Mouse (Mus musculus): Measurements from ENCODE around the gene Pofut2. TPM values are rescaled to one million over a fixed set of nuclear protein-coding genes. Genes with fewer than 3 reads are reported as not detected.

Pofut2 gene
- polyA plus RNA-seq, 1 experiment from 2014 or later: 66.8 TPM

DNA sequence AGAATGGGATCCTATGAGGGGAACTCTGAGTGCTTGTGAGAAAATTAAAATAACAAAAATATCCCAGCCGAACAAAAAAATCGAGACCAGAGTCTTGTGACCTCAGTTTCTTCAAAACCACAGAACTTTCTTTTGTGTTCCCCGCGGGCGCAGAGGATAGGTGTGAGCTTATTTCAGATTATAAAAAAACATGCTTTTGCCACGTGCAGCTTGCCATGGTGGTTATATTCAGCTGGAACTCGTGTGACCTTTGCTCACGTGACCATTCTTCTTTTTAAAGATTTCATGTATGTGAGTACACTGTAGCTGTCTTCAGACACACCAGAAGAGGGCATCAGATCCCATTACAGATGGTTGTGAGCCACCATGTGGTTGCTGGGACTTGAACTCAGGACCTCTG lies 30.5 kb downstream of the Pofut2 start:
- Histone ChIP-seq H3K4me1 (replicated peaks; ENCODE audit: control insufficient read depth, insufficient read depth, low read length) (no peaks in the 10 kb centered on the region), H3K27me3 (replicated peaks; ENCODE audit: control insufficient read depth, insufficient read depth, low read length) (no peaks in the 10 kb centered on the region), H3K4me2 (no peak overlapping the region), H3K27ac (ENCODE audit: low read depth, low read length) (no peak overlapping the region), H3K4me3 (ENCODE audit: low read depth, low read length) (no peak overlapping the region), H3K9me3 (ENCODE audit: control insufficient read depth, low read length) (no peaks in the 10 kb centered on the region), H3K36me3 (ENCODE audit: control insufficient read depth, insufficient read depth, low read length) (no peaks in the 10 kb centered on the region), H3K9ac (ENCODE audit: low read depth, low read length) (no peak overlapping the region)
- WGBS: 84% methylated on average over 8 of the region's 8 CpGs
- ATAC-seq (replicated peaks; ENCODE audit: low FRiP score) (no peak), DNase-seq (ENCODE audit: low spot score) (no peak)

GRCm38 (mm10) chr10:77290624-77291366 lies 31.8 kb downstream of the Pofut2 start:
- H3K9me3 ChIP-seq (ENCODE audit: control insufficient read depth, low read length): no peaks in the 10 kb centered on the region
- H3K27ac ChIP-seq (ENCODE audit: low read depth, low read length): no peak overlapping the region
- H3K4me2 ChIP-seq: no peak overlapping the region
- H3K9ac ChIP-seq (ENCODE audit: low read depth, low read length): no peak overlapping the region
- H3K27me3 ChIP-seq (replicated peaks; ENCODE audit: control insufficient read depth, insufficient read depth, low read length): no peaks in the 10 kb centered on the region
- no peak for ATAC-seq (replicated peaks; ENCODE audit: low FRiP score)
- DNase-seq (ENCODE audit: low spot score): no peak
- 74% methylated on average over 17 of the region's 17 CpGs for WGBS
- H3K36me3 ChIP-seq (ENCODE audit: control insufficient read depth, insufficient read depth, low read length): no peaks in the 10 kb centered on the region
- H3K4me1 ChIP-seq (replicated peaks; ENCODE audit: control insufficient read depth, insufficient read depth, low read length): peaks cover 3% of the 10 kb centered on the region; the same call in 1 of the 2 replicates
- no peak overlapping the region for H3K4me3 ChIP-seq (ENCODE audit: low read depth, low read length)

DNA sequence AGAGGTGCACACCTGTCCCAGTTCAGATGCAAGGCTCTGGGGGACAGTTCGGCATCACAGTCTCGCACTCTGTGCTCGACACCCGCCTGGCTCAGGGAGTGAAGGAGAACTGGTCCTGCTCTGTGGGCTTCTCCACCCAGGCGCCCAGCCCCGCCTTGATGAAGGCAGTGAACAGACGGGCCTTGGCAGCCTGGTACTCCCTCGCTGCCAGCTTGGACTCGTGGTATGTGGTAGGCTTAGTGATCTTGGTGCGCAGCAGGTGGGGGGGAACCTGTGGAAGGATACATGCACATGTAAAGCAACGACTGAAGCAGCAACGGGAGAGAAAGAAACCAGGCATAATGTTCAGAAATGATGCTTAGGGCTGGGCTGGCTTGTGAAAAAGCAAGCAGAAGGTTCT lies 35.7 kb downstream of the Pofut2 start:
- Histone ChIP-seq H3K4me2 (no peak overlapping the region), H3K27me3 (replicated peaks; ENCODE audit: control insufficient read depth, insufficient read depth, low read length) (no peaks in the 10 kb centered on the region), H3K36me3 (ENCODE audit: control insufficient read depth, insufficient read depth, low read length) (no peaks in the 10 kb centered on the region), H3K4me3 (ENCODE audit: low read depth, low read length) (no peak overlapping the region), H3K9me3 (ENCODE audit: control insufficient read depth, low read length) (no peaks in the 10 kb centered on the region), H3K4me1 (replicated peaks; ENCODE audit: control insufficient read depth, insufficient read depth, low read length) (peaks cover 25% of the 10 kb centered on the region), H3K9ac (ENCODE audit: low read depth, low read length) (no peak overlapping the region), H3K27ac (ENCODE audit: low read depth, low read length) (no peak overlapping the region)
- no peak for DNase-seq (ENCODE audit: low spot score)
- no peak for ATAC-seq (replicated peaks; ENCODE audit: low FRiP score)
- 85% methylated on average over 12 of the region's 12 CpGs for WGBS

GRCm38 (mm10) chr10:77298621-77299020 lies 39.6 kb downstream of the Pofut2 start:
- H3K27me3 ChIP-seq (replicated peaks; ENCODE audit: control insufficient read depth, insufficient read depth, low read length): no peaks in the 10 kb centered on the region
- H3K27ac ChIP-seq (ENCODE audit: low read depth, low read length): peak overlapping the region; percentile 57; the same call in 1 of the 2 replicates
- WGBS: 47% methylated on average over 8 of the region's 8 CpGs
- H3K9ac ChIP-seq (ENCODE audit: low read depth, low read length): 0 out of 2 replicates have a peak overlapping the region, but pooled peaks have one; percentile 8
- H3K36me3 ChIP-seq (ENCODE audit: control insufficient read depth, insufficient read depth, low read length): no peaks in the 10 kb centered on the region
- DNase-seq (ENCODE audit: low spot score) (no peak), ATAC-seq (replicated peaks; ENCODE audit: low FRiP score) (peak; percentile 62)
- H3K4me1 ChIP-seq (replicated peaks; ENCODE audit: control insufficient read depth, insufficient read depth, low read length): peaks cover 38% of the 10 kb centered on the region
- no peaks in the 10 kb centered on the region for H3K9me3 ChIP-seq (ENCODE audit: control insufficient read depth, low read length)
- no peak overlapping the region for H3K4me3 ChIP-seq (ENCODE audit: low read depth, low read length)
- 0 out of 2 replicates have a peak overlapping the region, but pooled peaks have one; percentile 9 for H3K4me2 ChIP-seq

GRCm38 (mm10) chr10:77299194-77299593 lies 40.2 kb downstream of the Pofut2 start:
- no peak overlapping the region for H3K9ac ChIP-seq (ENCODE audit: low read depth, low read length)
- no peak overlapping the region for H3K27ac ChIP-seq (ENCODE audit: low read depth, low read length)
- ATAC-seq (replicated peaks; ENCODE audit: low FRiP score) (peak; percentile 33; the same call in 1 of the 2 replicates), DNase-seq (ENCODE audit: low spot score) (no peak)
- H3K4me1 ChIP-seq (replicated peaks; ENCODE audit: control insufficient read depth, insufficient read depth, low read length): peaks cover 38% of the 10 kb centered on the region
- H3K4me2 ChIP-seq: no peak overlapping the region
- H3K27me3 ChIP-seq (replicated peaks; ENCODE audit: control insufficient read depth, insufficient read depth, low read length): no peaks in the 10 kb centered on the region
- no peaks in the 10 kb centered on the region for H3K36me3 ChIP-seq (ENCODE audit: control insufficient read depth, insufficient read depth, low read length)
- WGBS: 77% methylated on average over 2 of the region's 2 CpGs
- H3K9me3 ChIP-seq (ENCODE audit: control insufficient read depth, low read length): no peaks in the 10 kb centered on the region
- no peak overlapping the region for H3K4me3 ChIP-seq (ENCODE audit: low read depth, low read length)

DNA sequence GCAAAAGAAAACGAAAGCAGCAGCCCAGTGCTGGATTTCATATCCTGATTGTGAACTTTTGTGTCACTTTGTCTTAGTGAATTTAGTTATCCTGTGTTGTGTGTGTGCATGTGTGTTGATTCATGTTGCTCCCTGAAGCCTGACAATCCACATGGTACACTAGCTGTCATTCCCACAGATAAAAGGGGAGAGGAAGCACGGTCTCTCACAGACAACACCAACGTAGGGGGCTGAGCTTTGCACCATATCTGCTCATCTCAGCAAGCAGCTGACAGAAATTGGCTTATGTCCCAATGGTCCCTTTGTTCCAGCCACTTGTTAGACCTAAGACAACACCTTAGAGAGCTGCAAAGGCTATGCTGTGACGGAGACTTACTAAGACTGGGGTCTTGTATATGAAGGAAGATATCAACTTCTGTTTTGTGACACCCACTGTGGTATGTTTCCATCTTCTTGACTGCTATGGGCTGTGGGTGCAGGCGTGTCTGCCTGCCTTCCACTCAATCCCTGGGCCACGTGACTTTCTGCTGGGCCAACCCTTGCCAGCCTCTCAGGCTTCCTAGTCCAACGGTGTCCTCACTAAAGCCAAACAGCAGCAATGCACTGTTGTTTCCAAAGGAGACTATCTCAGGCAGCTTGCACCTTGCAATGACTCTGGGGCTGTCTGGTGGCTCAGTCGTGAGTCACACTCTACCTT lies 41.4 kb downstream of the Pofut2 start:
- no peak overlapping the region for H3K4me3 ChIP-seq (ENCODE audit: low read depth, low read length)
- H3K4me2 ChIP-seq: peak overlapping the region; percentile 22
- ATAC-seq (replicated peaks; ENCODE audit: low FRiP score) (peak; percentile 30; the same call in 1 of the 2 replicates), DNase-seq (ENCODE audit: low spot score) (no peak)
- 73% methylated on average over 8 of the region's 8 CpGs for WGBS
- no peaks in the 10 kb centered on the region for H3K27me3 ChIP-seq (replicated peaks; ENCODE audit: control insufficient read depth, insufficient read depth, low read length)
- H3K27ac ChIP-seq (ENCODE audit: low read depth, low read length): peak overlapping the region; percentile 43; the same call in 1 of the 2 replicates
- H3K4me1 ChIP-seq (replicated peaks; ENCODE audit: control insufficient read depth, insufficient read depth, low read length): peaks cover 38% of the 10 kb centered on the region
- no peaks in the 10 kb centered on the region for H3K9me3 ChIP-seq (ENCODE audit: control insufficient read depth, low read length)
- H3K9ac ChIP-seq (ENCODE audit: low read depth, low read length): peak overlapping the region; percentile 30; the same call in 1 of the 2 replicates
- no peaks in the 10 kb centered on the region for H3K36me3 ChIP-seq (ENCODE audit: control insufficient read depth, insufficient read depth, low read length)

GRCm38 (mm10) chr10:77300934-77301297 lies 41.9 kb downstream of the Pofut2 start:
- ATAC-seq (replicated peaks; ENCODE audit: low FRiP score) (peak; percentile 91), DNase-seq (ENCODE audit: low spot score) (no peak)
- Histone ChIP-seq H3K27ac (ENCODE audit: low read depth, low read length) (peak overlapping the region; percentile 43; the same call in 1 of the 2 replicates), H3K4me2 (peak overlapping the region; percentile 22; the same call in 1 of the 2 replicates), H3K36me3 (ENCODE audit: control insufficient read depth, insufficient read depth, low read length) (no peaks in the 10 kb centered on the region), H3K9me3 (ENCODE audit: control insufficient read depth, low read length) (no peaks in the 10 kb centered on the region), H3K4me3 (ENCODE audit: low read depth, low read length) (no peak overlapping the region), H3K27me3 (replicated peaks; ENCODE audit: control insufficient read depth, insufficient read depth, low read length) (no peaks in the 10 kb centered on the region), H3K9ac (ENCODE audit: low read depth, low read length) (no peak overlapping the region), H3K4me1 (replicated peaks; ENCODE audit: control insufficient read depth, insufficient read depth, low read length) (peaks cover 34% of the 10 kb centered on the region)
- WGBS: 60% methylated on average over 4 of the region's 4 CpGs

DNA sequence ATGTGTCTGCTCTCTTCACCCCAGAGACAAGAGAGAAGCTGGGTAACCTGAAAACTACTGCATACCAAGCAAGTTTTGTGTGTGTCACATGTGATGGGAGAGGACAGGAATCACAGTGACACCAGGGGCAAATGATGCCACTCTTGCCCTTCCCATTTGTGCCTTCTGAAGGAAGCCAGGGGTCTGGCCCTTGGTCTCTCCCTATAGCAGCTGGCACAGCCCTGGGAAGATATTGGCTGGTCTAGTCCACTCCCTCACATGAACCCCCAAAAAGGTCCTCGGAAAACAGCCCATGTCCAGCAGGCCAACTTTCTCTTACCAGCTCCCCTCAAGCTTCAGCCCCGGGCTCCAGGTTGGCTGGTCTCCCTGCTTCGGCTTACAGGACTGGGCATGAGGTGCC lies 45.3 kb downstream of the Pofut2 start:
- H3K9me3 ChIP-seq (ENCODE audit: control insufficient read depth, low read length): no peaks in the 10 kb centered on the region
- H3K4me2 ChIP-seq: no peak overlapping the region
- ATAC-seq (replicated peaks; ENCODE audit: low FRiP score) (no peak), DNase-seq (ENCODE audit: low spot score) (no peak)
- no peak overlapping the region for H3K4me3 ChIP-seq (ENCODE audit: low read depth, low read length)
- H3K4me1 ChIP-seq (replicated peaks; ENCODE audit: control insufficient read depth, insufficient read depth, low read length): peaks cover 16% of the 10 kb centered on the region
- H3K27me3 ChIP-seq (replicated peaks; ENCODE audit: control insufficient read depth, insufficient read depth, low read length): no peaks in the 10 kb centered on the region
- no peak overlapping the region for H3K9ac ChIP-seq (ENCODE audit: low read depth, low read length)
- no peaks in the 10 kb centered on the region for H3K36me3 ChIP-seq (ENCODE audit: control insufficient read depth, insufficient read depth, low read length)
- 83% methylated on average over 3 of the region's 3 CpGs for WGBS
- H3K27ac ChIP-seq (ENCODE audit: low read depth, low read length): no peak overlapping the region

Measured in liver, embryonic 11.5 days (tissue).